Mouse (Mus musculus): ENCODE data around the gene Ppard. TPM values are rescaled to one million over a fixed set of nuclear protein-coding genes. Genes with fewer than 3 reads are reported as not detected.

Ppard gene
- polyA plus RNA-seq, 1 experiment, result 28.0 TPM

GRCm38 (mm10) chr17:28254804-28255203 lies 22.3 kb downstream of the Ppard start:
- no peak overlapping the region for H3K27ac ChIP-seq (ENCODE audit: insufficient read depth, low read depth, low read length)
- 62% methylated on average over 4 of the region's 4 CpGs for WGBS
- no peak for TF ChIP-seq CTCF (conservative IDR thresholded peaks at IDR 0.05; ENCODE audit: insufficient read depth, insufficient read length, low read depth, low read length)
- no peak for TF ChIP-seq POLR2A (IDR thresholded peaks at IDR 0.05; ENCODE audit: low read depth, low read length)
- H3K4me1 ChIP-seq (ENCODE audit: control insufficient read depth, insufficient read depth, low read length), result 0 out of 2 replicates have a peak, but pooled peaks cover 6% of the 10 kb centered on the region
- no peaks in the 10 kb centered on the region for H3K27me3 ChIP-seq (replicated peaks; ENCODE audit: control insufficient read depth, insufficient read depth, low read length)
- H3K4me3 ChIP-seq (ENCODE audit: insufficient read depth, low read depth, low read length), result no peak overlapping the region
- DNase-seq, result no peak
- no peaks in the 10 kb centered on the region for H3K36me3 ChIP-seq (ENCODE audit: control insufficient read depth, insufficient read depth, low read length)

- 48% methylated on average over 5 of the region's 5 CpGs for WGBS
- TF ChIP-seq CTCF (conservative IDR thresholded peaks at IDR 0.05; ENCODE audit: insufficient read depth, insufficient read length, low read depth, low read length) (no peak), POLR2A (IDR thresholded peaks at IDR 0.05; ENCODE audit: low read depth, low read length) (no peak)
- H3K4me1 ChIP-seq (ENCODE audit: control insufficient read depth, insufficient read depth, low read length), result 0 out of 2 replicates have a peak, but pooled peaks cover 6% of the 10 kb centered on the region
- no peak overlapping the region for H3K27ac ChIP-seq (ENCODE audit: insufficient read depth, low read depth, low read length)
- no peaks in the 10 kb centered on the region for H3K27me3 ChIP-seq (replicated peaks; ENCODE audit: control insufficient read depth, insufficient read depth, low read length)
- no peaks in the 10 kb centered on the region for H3K36me3 ChIP-seq (ENCODE audit: control insufficient read depth, insufficient read depth, low read length)
- DNase-seq, result no peak
- H3K4me3 ChIP-seq (ENCODE audit: insufficient read depth, low read depth, low read length), result no peak overlapping the region
Observed at GRCm38 (mm10) chr17:28255651-28256050, 23.2 kb downstream of the Ppard start.

GRCm38 (mm10) chr17:28256651-28257328 lies 24.3 kb downstream of the Ppard start:
- TF ChIP-seq POLR2A (IDR thresholded peaks at IDR 0.05; ENCODE audit: low read depth, low read length) (no peak), CTCF (conservative IDR thresholded peaks at IDR 0.05; ENCODE audit: insufficient read depth, insufficient read length, low read depth, low read length) (no peak)
- peak overlapping the region; percentile 25; the same call in 1 of the 2 replicates for H3K4me3 ChIP-seq (ENCODE audit: insufficient read depth, low read depth, low read length)
- peak; percentile 76 for DNase-seq
- WGBS, result 50% methylated on average over 13 of the region's 13 CpGs
- H3K36me3 ChIP-seq (ENCODE audit: control insufficient read depth, insufficient read depth, low read length), result no peaks in the 10 kb centered on the region
- H3K4me1 ChIP-seq (ENCODE audit: control insufficient read depth, insufficient read depth, low read length), result 0 out of 2 replicates have a peak, but pooled peaks cover 6% of the 10 kb centered on the region
- H3K27ac ChIP-seq (ENCODE audit: insufficient read depth, low read depth, low read length), result peak overlapping the region; percentile 73; the same call in 1 of the 2 replicates
- no peaks in the 10 kb centered on the region for H3K27me3 ChIP-seq (replicated peaks; ENCODE audit: control insufficient read depth, insufficient read depth, low read length)

GRCm38 (mm10) chr17:28258325-28258724 lies 25.8 kb downstream of the Ppard start:
- Histone ChIP-seq H3K27ac (ENCODE audit: insufficient read depth, low read depth, low read length) (no peak overlapping the region), H3K4me3 (ENCODE audit: insufficient read depth, low read depth, low read length) (no peak overlapping the region), H3K36me3 (ENCODE audit: control insufficient read depth, insufficient read depth, low read length) (no peaks in the 10 kb centered on the region), H3K27me3 (replicated peaks; ENCODE audit: control insufficient read depth, insufficient read depth, low read length) (no peaks in the 10 kb centered on the region), H3K4me1 (ENCODE audit: control insufficient read depth, insufficient read depth, low read length) (0 out of 2 replicates have a peak, but pooled peaks cover 6% of the 10 kb centered on the region)
- no peak for DNase-seq
- TF ChIP-seq POLR2A (IDR thresholded peaks at IDR 0.05; ENCODE audit: low read depth, low read length), result no peak
- TF ChIP-seq CTCF (conservative IDR thresholded peaks at IDR 0.05; ENCODE audit: insufficient read depth, insufficient read length, low read depth, low read length), result no peak
- 84% methylated on average over 9 of the region's 9 CpGs for WGBS

- Histone ChIP-seq H3K36me3 (ENCODE audit: control insufficient read depth, insufficient read depth, low read length) (no peaks in the 10 kb centered on the region), H3K27ac (ENCODE audit: insufficient read depth, low read depth, low read length) (no peak overlapping the region), H3K4me3 (ENCODE audit: insufficient read depth, low read depth, low read length) (no peak overlapping the region), H3K4me1 (ENCODE audit: control insufficient read depth, insufficient read depth, low read length) (0 out of 2 replicates have a peak, but pooled peaks cover 6% of the 10 kb centered on the region), H3K27me3 (replicated peaks; ENCODE audit: control insufficient read depth, insufficient read depth, low read length) (no peaks in the 10 kb centered on the region)
- WGBS, result 90% methylated on average over 16 of the region's 16 CpGs
- DNase-seq, result no peak
- TF ChIP-seq CTCF (conservative IDR thresholded peaks at IDR 0.05; ENCODE audit: insufficient read depth, insufficient read length, low read depth, low read length) (peak; percentile 67), POLR2A (IDR thresholded peaks at IDR 0.05; ENCODE audit: low read depth, low read length) (no peak)
Observed at GRCm38 (mm10) chr17:28259890-28260542, 27.5 kb downstream of the Ppard start.

GRCm38 (mm10) chr17:28260543-28260909 lies 28.0 kb downstream of the Ppard start:
- 0 out of 2 replicates have a peak, but pooled peaks cover 6% of the 10 kb centered on the region for H3K4me1 ChIP-seq (ENCODE audit: control insufficient read depth, insufficient read depth, low read length)
- TF ChIP-seq POLR2A (IDR thresholded peaks at IDR 0.05; ENCODE audit: low read depth, low read length) (no peak), CTCF (conservative IDR thresholded peaks at IDR 0.05; ENCODE audit: insufficient read depth, insufficient read length, low read depth, low read length) (no peak)
- WGBS, result 91% methylated on average over 9 of the region's 9 CpGs

GRCm38 (mm10) chr17:28261795-28262194 lies 29.3 kb downstream of the Ppard start:
- TF ChIP-seq POLR2A (IDR thresholded peaks at IDR 0.05; ENCODE audit: low read depth, low read length) (no peak), CTCF (conservative IDR thresholded peaks at IDR 0.05; ENCODE audit: insufficient read depth, insufficient read length, low read depth, low read length) (no peak)
- WGBS, result 63% methylated on average over 11 of the region's 11 CpGs
- no peak overlapping the region for H3K4me3 ChIP-seq (ENCODE audit: insufficient read depth, low read depth, low read length)
- H3K27ac ChIP-seq (ENCODE audit: insufficient read depth, low read depth, low read length), result no peak overlapping the region
- 0 out of 2 replicates have a peak, but pooled peaks cover 3% of the 10 kb centered on the region for H3K4me1 ChIP-seq (ENCODE audit: control insufficient read depth, insufficient read depth, low read length)
- no peak for DNase-seq
- H3K27me3 ChIP-seq (replicated peaks; ENCODE audit: control insufficient read depth, insufficient read depth, low read length), result no peaks in the 10 kb centered on the region
- no peaks in the 10 kb centered on the region for H3K36me3 ChIP-seq (ENCODE audit: control insufficient read depth, insufficient read depth, low read length)

More at GRCm38 (mm10) chr17:28260543-28260909, 28.0 kb downstream of the Ppard start:
- Histone ChIP-seq H3K36me3 (ENCODE audit: control insufficient read depth, insufficient read depth, low read length) (no peaks in the 10 kb centered on the region), H3K27ac (ENCODE audit: insufficient read depth, low read depth, low read length) (no peak overlapping the region), H3K4me3 (ENCODE audit: insufficient read depth, low read depth, low read length) (no peak overlapping the region), H3K27me3 (replicated peaks; ENCODE audit: control insufficient read depth, insufficient read depth, low read length) (no peaks in the 10 kb centered on the region)
- no peak for DNase-seq

All from kidney, adult 2 months (tissue).